Mouse (Mus musculus) Patski (cell line): ENCODE measurements around the gene Nr1h2. TPM values are rescaled to one million over a fixed set of nuclear protein-coding genes. Genes with fewer than 3 reads are reported as not detected.
A peak's percentile ranks its signal among the peaks of the same experiment; 100 is the strongest.

Experiments used
- ATAC-seq: fragments of 100-300 bp; one replicate; pipeline ENCODE4 v1.8.0; 2021
- CTCF ChIA-PET: fragments of 350-600 bp; sonication (Branson Sonifier 250); formaldehyde crosslinking; loops from one replicate; lab custom pipeline; 2022; ENCODE audit warnings: inconsistent platforms; lab: Charles Lee
- POLR2A ChIA-PET: fragments of 350-600 bp; sonication (Branson Sonifier 250); formaldehyde crosslinking; loops from one replicate; lab custom pipeline; 2022; ENCODE audit warnings: antibody characterized with exemption, inconsistent platforms; lab: Charles Lee
- DNase-seq: peaks from one replicate; pipeline ENCODE4 v3.0.0-alpha.2; 2011; ENCODE audit warnings: low read depth, low spot score
- H3K27me3 ChIP-seq: fragments of 371-371 bp; one replicate; pipeline ENCODE4 v1.5.1; 2021
- CTCF ChIP-seq: fragments of 100-300 bp; IDR thresholded peaks from one replicate; pipeline ENCODE4 v1.5.1; 2021
- in situ Hi-C: fragments of 300-500 bp; cut with MboI; formaldehyde crosslinking; loops from 3 replicates; pipeline ENCODE4 v1.11.1; 2018; ENCODE audit warnings: low pct_unique_long_range_greater_than_20kb, mixed read lengths
- polyA plus RNA-seq: library from polyadenylated mRNA; unstranded; gene quantifications from one replicate; pipeline ENCODE4 v1.2.3, GENCODE M21; 2021

Nr1h2 gene
- polyA plus RNA-seq, 1 experiment from 2014 or later = 113 TPM

- CTCF ChIA-PET = interaction anchor here (1.2 to 1.4 kb wide), 2 partner anchors 11 to 12 kb away, joined by 3 to 5 read pairs; no protein-coding TSS in a partner anchor
- in situ Hi-C loops = no loop called here
- H3K27me3 ChIP-seq = peaks cover 9% of the 10 kb centered on the region
- POLR2A ChIA-PET = no interaction called here
- no peak for ATAC-seq
- no peak for DNase-seq
- no peak for TF ChIP-seq CTCF
Observed at GRCm38 (mm10) chr7:44570989-44571388, 17.2 kb upstream of the Nr1h2 start.

GRCm38 (mm10) chr7:44568803-44569202, 15.1 kb upstream of the Nr1h2 start:
- CTCF ChIA-PET = no interaction called here
- TF ChIP-seq CTCF = no peak
- ATAC-seq (no peak), DNase-seq (no peak)
- POLR2A ChIA-PET = no interaction called here
- peaks cover 9% of the 10 kb centered on the region for H3K27me3 ChIP-seq
- in situ Hi-C loops = no loop called here

- POLR2A ChIA-PET = no interaction called here
Observed at GRCm38 (mm10) chr7:44565414-44565813, 11.7 kb upstream of the Nr1h2 start.

GRCm38 (mm10) chr7:44564486-44564885, 10.7 kb upstream of the Nr1h2 start:
- DNase-seq (no peak), ATAC-seq (peak; percentile 10)
- in situ Hi-C loops = no loop called here
- POLR2A ChIA-PET = no interaction called here
- H3K27me3 ChIP-seq = no peaks in the 10 kb centered on the region
- CTCF ChIA-PET = interaction anchor here (0.7 to 1.2 kb wide), 2 partner anchors 9 to 42 kb away, joined by 3 read pairs; no protein-coding TSS in a partner anchor
- no peak for TF ChIP-seq CTCF

More at GRCm38 (mm10) chr7:44565414-44565813, 11.7 kb upstream of the Nr1h2 start:
- TF ChIP-seq CTCF = no peak
- CTCF ChIA-PET = no interaction called here
- no peak for ATAC-seq
- peaks cover 4% of the 10 kb centered on the region for H3K27me3 ChIP-seq
- DNase-seq = no peak
- in situ Hi-C loops = no loop called here

DNA sequence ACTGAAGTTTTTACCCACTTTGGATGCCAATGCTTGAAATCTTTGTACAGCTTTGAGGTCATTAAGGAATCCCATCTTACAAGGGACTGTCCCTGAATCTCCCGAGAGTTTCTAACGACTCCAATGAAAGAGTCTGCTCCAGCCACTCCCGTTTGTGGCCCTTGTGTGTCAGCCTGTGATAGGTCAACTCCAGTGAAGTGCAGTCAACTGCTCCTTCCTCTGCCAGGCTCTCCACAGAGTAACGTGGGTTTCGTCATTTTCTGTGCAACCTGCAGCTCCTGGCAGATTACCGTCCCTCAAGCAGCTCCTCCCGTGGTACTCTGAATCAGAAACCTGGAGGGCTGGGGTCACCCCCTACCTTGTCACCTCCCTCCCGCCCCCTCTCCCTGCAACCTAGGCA, 9.5 kb upstream of the Nr1h2 start:
- ATAC-seq (no peak), DNase-seq (no peak)
- no peaks in the 10 kb centered on the region for H3K27me3 ChIP-seq
- POLR2A ChIA-PET = interaction anchor here (0.7 kb wide), 1 partner anchor 294 kb away, joined by 3 read pairs; the partner anchor contains the start of gene Pnkp
- in situ Hi-C loops = no loop called here
- no peak for TF ChIP-seq CTCF
- CTCF ChIA-PET = interaction anchor here (0.9 to 1.2 kb wide), 2 partner anchors 34 to 41 kb away, joined by 3 read pairs; no protein-coding TSS in a partner anchor

DNA sequence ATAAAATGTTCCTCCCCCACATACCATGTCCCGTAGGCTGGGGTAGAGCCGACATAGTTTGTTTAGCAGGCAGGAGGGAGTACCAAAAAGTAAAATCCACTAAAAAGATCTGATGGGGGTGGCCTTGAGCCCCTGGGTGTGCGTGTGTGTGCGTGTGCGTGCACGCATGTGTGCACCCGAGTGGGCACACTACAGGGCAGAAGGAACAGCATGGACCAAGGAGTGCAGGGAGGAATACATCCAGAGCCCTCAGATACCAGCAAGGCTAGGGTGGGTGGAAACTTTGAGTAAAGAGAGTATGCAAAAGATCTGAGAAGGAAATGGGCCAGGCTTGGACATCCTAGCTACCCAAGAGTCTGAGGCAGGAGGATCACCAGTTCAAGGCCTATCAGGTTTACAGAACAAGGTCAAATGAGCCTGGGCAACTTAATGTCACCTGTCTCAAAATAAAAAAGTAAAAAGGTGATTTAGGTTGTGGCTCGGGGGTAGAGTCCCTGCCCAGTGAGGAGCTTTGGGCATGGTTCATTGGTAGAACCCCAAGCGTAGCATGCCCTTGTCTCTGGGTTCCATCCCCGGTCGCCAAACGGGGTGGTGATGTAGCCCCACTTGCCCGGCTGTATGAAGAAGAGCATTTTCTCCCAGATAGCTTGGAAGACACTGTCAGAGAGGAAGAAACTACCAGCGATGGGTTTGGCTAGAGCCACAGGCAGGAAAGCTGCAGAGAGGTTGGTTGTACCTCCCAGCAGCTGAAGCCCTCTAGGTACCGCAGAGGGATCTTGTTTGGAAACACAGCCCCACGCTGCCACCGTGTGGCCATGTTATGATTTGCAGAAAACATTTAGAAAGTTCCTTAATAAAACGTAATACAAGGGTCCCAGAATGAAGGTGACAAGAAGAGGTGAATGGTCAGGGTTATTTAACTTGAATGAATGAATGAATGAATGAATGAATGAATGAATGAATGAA, 7.0 kb upstream of the Nr1h2 start:
- ChIA-PET CTCF (interaction anchor here (0.7 to 2.1 kb wide), 7 partner anchors 11 to 90 kb away, joined by 3 to 12 read pairs (median 4); no protein-coding TSS in a partner anchor), POLR2A (no interaction called here)
- no peak for TF ChIP-seq CTCF
- H3K27me3 ChIP-seq = no peaks in the 10 kb centered on the region
- in situ Hi-C loops = no loop called here
- DNase-seq = no peak
- ATAC-seq = peak; percentile 32

DNA sequence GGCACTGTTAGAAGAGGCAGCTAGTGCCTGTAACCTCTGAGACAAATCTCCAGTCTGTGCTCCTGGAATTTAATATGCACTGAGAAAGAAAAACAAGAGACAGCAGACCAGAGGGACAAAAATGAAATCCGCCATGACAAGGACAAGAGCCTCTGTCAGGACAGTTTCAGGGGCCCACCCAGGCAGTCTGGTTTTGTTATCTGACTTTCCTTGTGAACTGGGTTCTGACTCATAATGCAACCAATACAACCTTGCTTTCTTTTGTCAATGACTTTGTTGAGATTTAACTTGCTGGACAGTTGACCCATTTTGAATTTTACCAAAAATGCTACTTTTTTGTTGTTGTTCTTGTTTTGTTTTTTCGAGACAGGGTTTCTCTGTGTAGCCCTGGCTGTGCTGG, 3.9 kb upstream of the Nr1h2 start:
- in situ Hi-C loops = no loop called here

DNA sequence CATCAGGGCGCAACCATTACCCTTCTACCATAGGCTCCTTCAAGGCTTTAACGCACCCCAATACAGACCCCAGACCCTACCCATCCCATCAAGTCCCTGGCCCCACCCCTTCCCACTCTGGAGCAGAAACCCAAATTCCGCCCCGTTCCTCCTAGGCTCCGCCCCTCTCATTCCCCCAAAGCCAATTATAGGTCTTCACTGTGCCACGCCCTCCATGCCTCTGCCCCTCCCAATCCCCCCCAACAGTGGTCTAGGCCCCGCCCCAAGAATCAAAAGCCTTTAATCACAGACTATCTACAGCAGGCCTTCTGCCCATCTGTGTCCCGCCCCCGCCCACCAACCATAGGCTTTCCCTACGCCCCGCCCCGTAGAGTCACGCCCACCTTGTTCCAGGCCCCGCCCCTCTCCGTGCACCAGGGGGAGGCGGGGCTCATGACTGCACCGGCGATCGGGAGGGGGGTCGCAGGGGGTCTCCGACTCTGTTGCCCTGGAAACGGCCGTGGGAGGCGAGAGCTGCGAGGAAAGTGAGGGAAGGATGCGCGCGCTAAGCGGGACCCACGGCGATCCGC, 471 bp downstream of the Nr1h2 start:
- ATAC-seq (peak; percentile 51), DNase-seq (peak; percentile 50)
- H3K27me3 ChIP-seq = no peaks in the 10 kb centered on the region
- in situ Hi-C loops = loop anchor here (5.0 kb wide), 1 partner anchor 46 kb away; no protein-coding TSS in a partner anchor
- ChIA-PET POLR2A (interaction anchor here (0.8 to 0.9 kb wide), 2 partner anchors 17 to 115 kb away, joined by 3 to 4 read pairs; no protein-coding TSS in a partner anchor), CTCF (no interaction called here)
- TF ChIP-seq CTCF = no peak

More for the DNA sequence above, 3.9 kb upstream of the Nr1h2 start:
- H3K27me3 ChIP-seq = no peaks in the 10 kb centered on the region
- DNase-seq (no peak), ATAC-seq (no peak)
- no peak for TF ChIP-seq CTCF
- ChIA-PET POLR2A (no interaction called here), CTCF (no interaction called here)

DNA sequence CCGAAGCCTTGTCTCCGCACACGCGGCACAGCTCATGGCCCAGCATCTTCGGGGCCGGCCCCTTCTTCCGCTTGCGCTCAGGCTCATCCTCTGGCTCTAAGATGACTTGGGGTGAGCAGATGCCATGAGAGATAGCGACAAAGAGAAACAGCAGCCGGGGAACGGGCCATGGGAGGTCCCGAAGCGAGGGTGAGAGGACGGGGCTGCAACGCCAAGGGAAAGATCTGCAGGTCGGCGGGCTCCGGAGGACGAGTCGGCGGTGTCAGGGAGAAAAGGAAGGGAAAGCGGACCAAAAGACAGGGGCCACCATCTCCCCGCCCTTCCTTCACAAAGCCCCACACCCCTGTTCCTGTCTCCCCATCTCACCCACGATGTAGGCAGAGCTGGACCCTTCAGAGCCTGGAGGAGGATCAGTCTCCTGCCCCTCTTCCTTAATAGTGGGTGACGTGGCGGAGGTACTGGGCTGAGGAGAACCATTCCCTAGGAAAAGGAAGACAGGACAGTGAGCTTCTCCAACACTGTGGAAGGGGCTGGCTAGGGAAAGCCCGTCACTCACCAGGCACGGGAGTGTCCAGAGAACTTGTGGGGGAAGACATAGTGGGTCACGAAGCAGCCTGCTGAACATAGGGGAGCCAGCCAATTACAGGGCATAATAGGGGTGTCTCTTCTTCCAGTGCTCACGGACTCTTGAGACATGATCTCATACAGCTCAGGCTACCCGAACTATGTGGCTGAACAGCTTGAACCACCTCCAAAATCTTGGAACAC, 1.4 kb downstream of the Nr1h2 start:
- ChIA-PET CTCF (no interaction called here), POLR2A (no interaction called here)
- in situ Hi-C loops = loop anchor here (5.0 kb wide), 1 partner anchor 45 kb away; no protein-coding TSS in a partner anchor
- no peak for TF ChIP-seq CTCF
- ATAC-seq (no peak), DNase-seq (no peak)
- no peaks in the 10 kb centered on the region for H3K27me3 ChIP-seq

DNA sequence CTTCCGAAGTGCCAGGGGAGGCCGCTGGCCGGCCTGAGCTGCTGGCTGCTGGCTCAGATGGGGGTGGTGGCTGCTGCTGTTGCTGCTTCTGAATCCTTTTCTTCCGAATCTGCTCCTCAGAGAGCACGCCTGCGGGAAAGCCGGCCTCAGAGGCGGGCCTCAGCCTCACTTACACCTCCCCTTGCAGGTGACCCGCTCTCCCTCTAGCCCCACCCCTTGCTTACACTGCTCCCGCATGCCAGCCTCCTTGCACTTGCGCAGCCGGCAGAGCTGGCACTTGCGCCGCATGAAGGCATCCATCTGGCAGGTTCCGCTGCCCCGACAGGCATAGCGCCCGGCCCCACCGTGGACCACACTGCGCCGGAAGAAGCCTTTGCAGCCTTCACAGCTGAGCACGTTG, 2.0 kb downstream of the Nr1h2 start:
- TF ChIP-seq CTCF = no peak
- CTCF ChIA-PET = interaction anchor here (0.8 kb wide), 1 partner anchor 30 kb away, joined by 3 read pairs; no protein-coding TSS in a partner anchor
- POLR2A ChIA-PET = interaction anchor here (1.1 kb wide), 1 partner anchor 30 kb away, joined by 3 read pairs; no protein-coding TSS in a partner anchor
- ATAC-seq (no peak), DNase-seq (no peak)
- in situ Hi-C loops = loop anchor here (5.0 kb wide), 1 partner anchor 44 kb away; no protein-coding TSS in a partner anchor
- H3K27me3 ChIP-seq = no peaks in the 10 kb centered on the region
